Mouse (Mus musculus): ENCODE measurements around the gene AC170998.1. TPM values are rescaled to one million over a fixed set of nuclear protein-coding genes. Genes with fewer than 3 reads are reported as not detected.

AC170998.1 gene
- polyA plus RNA-seq, 1 experiment from 2014 or later = 2.1 TPM

GRCm38 (mm10) chr17:28750580-28750979 lies 24.7 kb downstream of the AC170998.1 start:
- H3K4me1 ChIP-seq (ENCODE audit: control insufficient read depth, insufficient read depth, low read length) = no peaks in the 10 kb centered on the region
- H3K4me3 ChIP-seq (ENCODE audit: low read depth, low read length) = no peak overlapping the region
- no peaks in the 10 kb centered on the region for H3K27me3 ChIP-seq (ENCODE audit: control insufficient read depth, insufficient read depth, low read length)
- H3K9ac ChIP-seq (ENCODE audit: low read length) = no peak overlapping the region
- H3K27ac ChIP-seq (replicated peaks; ENCODE audit: low read depth, low read length) = no peak overlapping the region
- 90% methylated on average over 6 of the region's 6 CpGs for WGBS
- 0 out of 2 replicates have a peak, but pooled peaks cover 3% of the 10 kb centered on the region for H3K36me3 ChIP-seq (ENCODE audit: control insufficient read depth, insufficient read depth, low read length)
- H3K4me2 ChIP-seq (ENCODE audit: low read depth, severe bottlenecking) = no peak overlapping the region
- no peak for DNase-seq (ENCODE audit: low spot score)
- H3K9me3 ChIP-seq (ENCODE audit: control insufficient read depth, low read length) = no peaks in the 10 kb centered on the region
- ATAC-seq (ENCODE audit: insufficient number of reproducible peaks, low FRiP score, low TSS enrichment, low read depth) = no peak

- Histone ChIP-seq H3K4me1 (ENCODE audit: control insufficient read depth, insufficient read depth, low read length) (no peaks in the 10 kb centered on the region), H3K4me3 (ENCODE audit: low read depth, low read length) (no peak overlapping the region), H3K36me3 (ENCODE audit: control insufficient read depth, insufficient read depth, low read length) (no peaks in the 10 kb centered on the region), H3K27ac (replicated peaks; ENCODE audit: low read depth, low read length) (no peak overlapping the region), H3K27me3 (ENCODE audit: control insufficient read depth, insufficient read depth, low read length) (no peaks in the 10 kb centered on the region), H3K4me2 (ENCODE audit: low read depth, severe bottlenecking) (no peak overlapping the region), H3K9ac (ENCODE audit: low read length) (no peak overlapping the region), H3K9me3 (ENCODE audit: control insufficient read depth, low read length) (no peaks in the 10 kb centered on the region)
- DNase-seq (ENCODE audit: low spot score) = no peak
- no peak for ATAC-seq (ENCODE audit: insufficient number of reproducible peaks, low FRiP score, low TSS enrichment, low read depth)
- WGBS = 54% methylated on average over 5 of the region's 5 CpGs
Observed at GRCm38 (mm10) chr17:28756447-28756846, 30.6 kb downstream of the AC170998.1 start.

- no peaks in the 10 kb centered on the region for H3K27me3 ChIP-seq (ENCODE audit: control insufficient read depth, insufficient read depth, low read length)
- no peak for ATAC-seq (ENCODE audit: insufficient number of reproducible peaks, low FRiP score, low TSS enrichment, low read depth)
Observed at GRCm38 (mm10) chr17:28757470-28757869, 31.6 kb downstream of the AC170998.1 start.

GRCm38 (mm10) chr17:28760736-28761312 lies 34.9 kb downstream of the AC170998.1 start:
- no peak overlapping the region for H3K27ac ChIP-seq (replicated peaks; ENCODE audit: low read depth, low read length)
- WGBS = 72% methylated on average over 8 of the region's 8 CpGs
- no peak overlapping the region for H3K4me3 ChIP-seq (ENCODE audit: low read depth, low read length)
- no peaks in the 10 kb centered on the region for H3K4me1 ChIP-seq (ENCODE audit: control insufficient read depth, insufficient read depth, low read length)
- no peaks in the 10 kb centered on the region for H3K9me3 ChIP-seq (ENCODE audit: control insufficient read depth, low read length)
- no peak for DNase-seq (ENCODE audit: low spot score)
- no peak overlapping the region for H3K4me2 ChIP-seq (ENCODE audit: low read depth, severe bottlenecking)
- H3K9ac ChIP-seq (ENCODE audit: low read length) = no peak overlapping the region
- ATAC-seq (ENCODE audit: insufficient number of reproducible peaks, low FRiP score, low TSS enrichment, low read depth) = no peak
- no peaks in the 10 kb centered on the region for H3K36me3 ChIP-seq (ENCODE audit: control insufficient read depth, insufficient read depth, low read length)
- H3K27me3 ChIP-seq (ENCODE audit: control insufficient read depth, insufficient read depth, low read length) = no peaks in the 10 kb centered on the region

More at GRCm38 (mm10) chr17:28757470-28757869, 31.6 kb downstream of the AC170998.1 start:
- Histone ChIP-seq H3K4me3 (ENCODE audit: low read depth, low read length) (no peak overlapping the region), H3K36me3 (ENCODE audit: control insufficient read depth, insufficient read depth, low read length) (no peaks in the 10 kb centered on the region), H3K9me3 (ENCODE audit: control insufficient read depth, low read length) (no peaks in the 10 kb centered on the region), H3K27ac (replicated peaks; ENCODE audit: low read depth, low read length) (no peak overlapping the region), H3K4me1 (ENCODE audit: control insufficient read depth, insufficient read depth, low read length) (no peaks in the 10 kb centered on the region), H3K4me2 (ENCODE audit: low read depth, severe bottlenecking) (no peak overlapping the region), H3K9ac (ENCODE audit: low read length) (no peak overlapping the region)
- WGBS = 88% methylated on average over 2 of the region's 2 CpGs
- no peak for DNase-seq (ENCODE audit: low spot score)

- Histone ChIP-seq H3K4me3 (ENCODE audit: low read depth, low read length) (no peak overlapping the region), H3K27ac (replicated peaks; ENCODE audit: low read depth, low read length) (no peak overlapping the region), H3K4me1 (ENCODE audit: control insufficient read depth, insufficient read depth, low read length) (no peaks in the 10 kb centered on the region), H3K4me2 (ENCODE audit: low read depth, severe bottlenecking) (no peak overlapping the region), H3K9me3 (ENCODE audit: control insufficient read depth, low read length) (no peaks in the 10 kb centered on the region), H3K9ac (ENCODE audit: low read length) (no peak overlapping the region), H3K27me3 (ENCODE audit: control insufficient read depth, insufficient read depth, low read length) (no peaks in the 10 kb centered on the region), H3K36me3 (ENCODE audit: control insufficient read depth, insufficient read depth, low read length) (no peaks in the 10 kb centered on the region)
- DNase-seq (ENCODE audit: low spot score) (peak; percentile 78), ATAC-seq (ENCODE audit: insufficient number of reproducible peaks, low FRiP score, low TSS enrichment, low read depth) (no peak)
- WGBS = 19% methylated on average over 3 of the region's 3 CpGs
Observed at GRCm38 (mm10) chr17:28761871-28762270, 36.0 kb downstream of the AC170998.1 start.

- H3K9ac ChIP-seq (ENCODE audit: low read length) = no peak overlapping the region
- H3K27me3 ChIP-seq (ENCODE audit: control insufficient read depth, insufficient read depth, low read length) = peaks cover 30% of the 10 kb centered on the region
- no peak for DNase-seq (ENCODE audit: low spot score)
- H3K36me3 ChIP-seq (ENCODE audit: control insufficient read depth, insufficient read depth, low read length) = no peaks in the 10 kb centered on the region
- H3K9me3 ChIP-seq (ENCODE audit: control insufficient read depth, low read length) = no peaks in the 10 kb centered on the region
- peaks cover 18% of the 10 kb centered on the region for H3K4me1 ChIP-seq (ENCODE audit: control insufficient read depth, insufficient read depth, low read length)
- no peak overlapping the region for H3K27ac ChIP-seq (replicated peaks; ENCODE audit: low read depth, low read length)
- no peak overlapping the region for H3K4me2 ChIP-seq (ENCODE audit: low read depth, severe bottlenecking)
- 71% methylated on average over 3 of the region's 3 CpGs for WGBS
- H3K4me3 ChIP-seq (ENCODE audit: low read depth, low read length) = no peak overlapping the region
- no peak for ATAC-seq (ENCODE audit: insufficient number of reproducible peaks, low FRiP score, low TSS enrichment, low read depth)
Observed at GRCm38 (mm10) chr17:28766203-28766602, 40.3 kb downstream of the AC170998.1 start.

GRCm38 (mm10) chr17:28766781-28767515 lies 41.1 kb downstream of the AC170998.1 start:
- H3K27me3 ChIP-seq (ENCODE audit: control insufficient read depth, insufficient read depth, low read length) = peaks cover 30% of the 10 kb centered on the region

GRCm38 (mm10) chr17:28769121-28769874 lies 43.4 kb downstream of the AC170998.1 start, which contains the start of gene Mapk13:
Gene Mapk13 (plus strand): TSS chr17:28769297.
- peak; percentile 45 for DNase-seq (ENCODE audit: low spot score)
- H3K4me1 ChIP-seq (ENCODE audit: control insufficient read depth, insufficient read depth, low read length) = peaks cover 18% of the 10 kb centered on the region
- ATAC-seq (ENCODE audit: insufficient number of reproducible peaks, low FRiP score, low TSS enrichment, low read depth) = no peak
- peaks cover 30% of the 10 kb centered on the region for H3K27me3 ChIP-seq (ENCODE audit: control insufficient read depth, insufficient read depth, low read length)
- no peaks in the 10 kb centered on the region for H3K9me3 ChIP-seq (ENCODE audit: control insufficient read depth, low read length)
- H3K36me3 ChIP-seq (ENCODE audit: control insufficient read depth, insufficient read depth, low read length) = no peaks in the 10 kb centered on the region
- H3K27ac ChIP-seq (replicated peaks; ENCODE audit: low read depth, low read length) = no peak within 1 kb of the TSS
- H3K4me2 ChIP-seq (ENCODE audit: low read depth, severe bottlenecking) = peak within 1 kb of the TSS; percentile 87
- H3K9ac ChIP-seq (ENCODE audit: low read length) = peak within 1 kb of the TSS; percentile 40; the same call in 1 of the 2 replicates
- H3K4me3 ChIP-seq (ENCODE audit: low read depth, low read length) = peak within 1 kb of the TSS; percentile 40
- WGBS = 2% methylated on average over 48 of the region's 58 CpGs

More at GRCm38 (mm10) chr17:28766781-28767515, 41.1 kb downstream of the AC170998.1 start:
- H3K9ac ChIP-seq (ENCODE audit: low read length) = no peak overlapping the region
- peaks cover 18% of the 10 kb centered on the region for H3K4me1 ChIP-seq (ENCODE audit: control insufficient read depth, insufficient read depth, low read length)
- DNase-seq (ENCODE audit: low spot score) = no peak
- no peaks in the 10 kb centered on the region for H3K9me3 ChIP-seq (ENCODE audit: control insufficient read depth, low read length)
- H3K27ac ChIP-seq (replicated peaks; ENCODE audit: low read depth, low read length) = no peak overlapping the region
- no peak overlapping the region for H3K4me3 ChIP-seq (ENCODE audit: low read depth, low read length)
- no peak for ATAC-seq (ENCODE audit: insufficient number of reproducible peaks, low FRiP score, low TSS enrichment, low read depth)
- no peaks in the 10 kb centered on the region for H3K36me3 ChIP-seq (ENCODE audit: control insufficient read depth, insufficient read depth, low read length)
- no peak overlapping the region for H3K4me2 ChIP-seq (ENCODE audit: low read depth, severe bottlenecking)
- WGBS = 73% methylated on average over 11 of the region's 11 CpGs

Data from limb, embryonic 11.5 days (tissue).